Mouse (Mus musculus) MEL (cell line): ENCODE measurements around the gene Crnkl1. TPM values are rescaled to one million over a fixed set of nuclear protein-coding genes. Genes with fewer than 3 reads are reported as not detected.

Source experiments
- DNase-seq: peaks from one replicate; pipeline ENCODE4 v3.0.0; 2011; ENCODE audit warnings: low read depth, low spot score
- H3K27ac ChIP-seq: 2 replicates; pipeline ENCODE4 v1.5.1; 2012; ENCODE audit warnings: low read depth, mild to moderate bottlenecking, control low read depth, low read length, moderate library complexity; ENCODE audit not compliant: control insufficient read depth
- H3K27me3 ChIP-seq, 2 experiments: fragments of 150-350 bp in 1 of 2; sonication (generic) in 1 of 2; 2 replicates each; pipeline ENCODE4 v1.6.1; 2012; ENCODE audit warnings: low read length in 2 of 2, mild to moderate bottlenecking in 2 of 2, improper control_type of control experiment in 1 of 2, moderate library complexity in 1 of 2; ENCODE audit not compliant: insufficient read depth in 2 of 2, control insufficient read depth in 1 of 2
- H3K36me3 ChIP-seq, 2 experiments: 2 replicates each; pipeline ENCODE4 v1.6.1; 2012 to 2014; ENCODE audit warnings: low read length in 2 of 2, improper control_type of control experiment in 1 of 2, inconsistent platforms in 1 of 2, mild to moderate bottlenecking in 1 of 2; ENCODE audit not compliant: insufficient read depth in 2 of 2, control insufficient read depth in 1 of 2
- H3K4me1 ChIP-seq, 2 experiments: fragments of 150-350 bp in 1 of 2; sonication (generic) in 1 of 2; 2 replicates each; pipeline ENCODE4 v1.6.1; 2012; ENCODE audit warnings: low read length in 2 of 2, improper control_type of control experiment in 1 of 2, mild to moderate bottlenecking in 1 of 2; ENCODE audit not compliant: insufficient read depth in 2 of 2, control insufficient read depth in 1 of 2
- H3K4me3 ChIP-seq, 2 experiments: fragments of 150-350 bp in 1 of 2; sonication (generic) in 1 of 2; 2 replicates each; pipeline ENCODE4 v1.5.1; 2012; ENCODE audit warnings: low read depth in 2 of 2, low read length in 2 of 2, mild to moderate bottlenecking in 2 of 2, moderate library complexity in 2 of 2, control low read depth in 1 of 2, improper control_type of control experiment in 1 of 2; ENCODE audit not compliant: control insufficient read depth in 1 of 2, insufficient read depth in 1 of 2
- H3K79me2 ChIP-seq: 2 replicates; pipeline ENCODE4 v1.6.1; 2012; ENCODE audit warnings: mild to moderate bottlenecking, low read length, moderate library complexity; ENCODE audit not compliant: control insufficient read depth, poor library complexity, insufficient read depth
- H3K9ac ChIP-seq: 2 replicates; pipeline ENCODE4 v1.6.1; 2012; ENCODE audit warnings: low read depth, mild to moderate bottlenecking, control low read depth, low read length, moderate library complexity; ENCODE audit not compliant: control insufficient read depth, poor library complexity, severe bottlenecking
- H3K9me3 ChIP-seq: fragments of 150-350 bp; sonication (generic); replicated peaks from 2 replicates; pipeline ENCODE4 v1.6.1; 2012; ENCODE audit warnings: mild to moderate bottlenecking, low read length, improper control_type of control experiment, moderate library complexity; ENCODE audit not compliant: insufficient read depth
- CHD1 ChIP-seq: IDR thresholded peaks from 2 replicates; pipeline ENCODE4 v1.6.1; 2012; ENCODE audit warnings: low read depth, mild to moderate bottlenecking, inconsistent platforms, low read length, improper control_type of control experiment
- CTCF ChIP-seq, 3 experiments: IDR thresholded peaks in 2 of 3; conservative IDR thresholded peaks in 1 of 3; 2 replicates each; pipeline ENCODE4 v1.5.1; 2011 to 2012; ENCODE audit warnings: low read length in 3 of 3, low read depth in 2 of 3, mild to moderate bottlenecking in 2 of 3, improper control_type of control experiment in 1 of 3, inconsistent platforms in 1 of 3, mixed read lengths in 1 of 3, moderate library complexity in 1 of 3; ENCODE audit not compliant: control insufficient read depth in 1 of 3, insufficient read depth in 1 of 3, poor library complexity in 1 of 3, severe bottlenecking in 1 of 3
- ETS1 ChIP-seq: IDR thresholded peaks from 2 replicates; pipeline ENCODE4 v1.6.1; 2012; ENCODE audit warnings: low read depth, mild to moderate bottlenecking, inconsistent platforms, low read length, improper control_type of control experiment, moderate library complexity
- GABPA ChIP-seq: IDR thresholded peaks from 2 replicates; pipeline ENCODE4 v1.6.1; 2012; ENCODE audit warnings: low read depth, mild to moderate bottlenecking, inconsistent platforms, low read length, improper control_type of control experiment, moderate library complexity
- GATA1 ChIP-seq: IDR thresholded peaks from 2 replicates; pipeline ENCODE4 v1.6.1; 2011; ENCODE audit warnings: low read depth, low read length, improper control_type of control experiment
- JUND ChIP-seq: IDR thresholded peaks from 2 replicates; pipeline ENCODE4 v1.6.1; 2011; ENCODE audit warnings: low read depth, mild to moderate bottlenecking, improper control_type of control experiment, low read length
- KAT2A ChIP-seq: conservative IDR thresholded peaks from 2 replicates; pipeline ENCODE4 v1.6.1; 2012; ENCODE audit warnings: low read depth, low read length, improper control_type of control experiment, inconsistent platforms
- MAX ChIP-seq: IDR thresholded peaks from 2 replicates; pipeline ENCODE4 v1.6.1; 2011; ENCODE audit warnings: low read length, improper control_type of control experiment
- MAZ ChIP-seq: IDR thresholded peaks from 2 replicates; pipeline ENCODE4 v1.6.1; 2012; ENCODE audit warnings: low read depth, mild to moderate bottlenecking, inconsistent platforms, low read length, improper control_type of control experiment
- MYB ChIP-seq: IDR thresholded peaks from 2 replicates; pipeline ENCODE4 v1.6.1; 2011; ENCODE audit warnings: mild to moderate bottlenecking, low read depth, low read length, improper control_type of control experiment
- NRF1 ChIP-seq: IDR thresholded peaks from 2 replicates; pipeline ENCODE4 v1.6.1; 2014; ENCODE audit warnings: low read depth, mild to moderate bottlenecking, inconsistent platforms, low read length, improper control_type of control experiment, moderate library complexity; ENCODE audit not compliant: poor library complexity, insufficient read depth, severe bottlenecking
- POLR2A ChIP-seq, 2 experiments: IDR thresholded peaks; 2 replicates each; pipeline ENCODE4 v1.6.1; 2011 to 2012; ENCODE audit warnings: low read length in 2 of 2, mild to moderate bottlenecking in 2 of 2, control low read depth in 1 of 2, improper control_type of control experiment in 1 of 2, low read depth in 1 of 2, moderate library complexity in 1 of 2; ENCODE audit not compliant: control insufficient read depth in 1 of 2, insufficient read depth in 1 of 2, poor library complexity in 1 of 2
- POLR2AphosphoS2 ChIP-seq: IDR thresholded peaks from 2 replicates; pipeline ENCODE4 v1.6.1; 2011; ENCODE audit warnings: low read length, improper control_type of control experiment
- POLR2AphosphoS5 ChIP-seq: IDR thresholded peaks from 2 replicates; pipeline ENCODE4 v1.6.1; 2012; ENCODE audit warnings: low read depth, borderline replicate concordance, mild to moderate bottlenecking, inconsistent platforms, low read length, moderate library complexity, mixed read lengths
- RAD21 ChIP-seq: IDR thresholded peaks from 2 replicates; pipeline ENCODE4 v1.6.1; 2011; ENCODE audit warnings: mild to moderate bottlenecking, low read depth, low read length, improper control_type of control experiment
- RCOR1 ChIP-seq: IDR thresholded peaks from 2 replicates; pipeline ENCODE4 v1.6.1; 2012; ENCODE audit warnings: low read depth, mild to moderate bottlenecking, inconsistent platforms, low read length, improper control_type of control experiment
- SIN3A ChIP-seq: IDR thresholded peaks from 2 replicates; pipeline ENCODE4 v1.6.1; 2012; ENCODE audit warnings: low read length, improper control_type of control experiment, inconsistent platforms
- SMC3 ChIP-seq: IDR thresholded peaks from 2 replicates; pipeline ENCODE4 v1.6.1; 2011; ENCODE audit warnings: low read depth, low read length, improper control_type of control experiment
- TBP ChIP-seq: IDR thresholded peaks from 2 replicates; pipeline ENCODE4 v1.8.0; 2011; ENCODE audit warnings: low read depth, low read length, improper control_type of control experiment
- UBTF ChIP-seq: IDR thresholded peaks from 2 replicates; pipeline ENCODE4 v1.6.1; 2012; ENCODE audit warnings: low read depth, mild to moderate bottlenecking, inconsistent platforms, low read length, improper control_type of control experiment, moderate library complexity, borderline replicate concordance; ENCODE audit not compliant: insufficient read depth
- USF1 ChIP-seq: IDR thresholded peaks from 2 replicates; pipeline ENCODE4 v1.6.1; 2014; ENCODE audit warnings: low read depth, mild to moderate bottlenecking, inconsistent platforms, low read length, improper control_type of control experiment, moderate library complexity
- ZC3H11A ChIP-seq: IDR thresholded peaks from 2 replicates; pipeline ENCODE4 v1.6.1; 2012; ENCODE audit warnings: low read depth, mild to moderate bottlenecking, inconsistent platforms, low read length, improper control_type of control experiment
- ZKSCAN1 ChIP-seq: IDR thresholded peaks from 2 replicates; pipeline ENCODE4 v1.6.1; 2012; ENCODE audit warnings: low read depth, mild to moderate bottlenecking, inconsistent platforms, low read length, improper control_type of control experiment, moderate library complexity
- polyA plus RNA-seq, 2 experiments: library from polyadenylated mRNA; stranded (reverse) in 1 of 2; unstranded in 1 of 2; fragments of >175 nt in 1 of 2; fragments of >200 nt in 1 of 2; gene quantifications; 2 replicates each; pipeline versions ENCODE4 v1.2.1 to v1.2.4; 2012; ENCODE audit warnings: low replicate concordance in 2 of 2, low read depth in 1 of 2; ENCODE audit not compliant: insufficient read length in 2 of 2, insufficient read depth in 1 of 2, missing spikeins in 1 of 2
- total RNA-seq: library from RNA; depleted of rRNA; stranded (reverse); fragments of 300-350 nt; gene quantifications from 2 replicates; pipeline ENCODE4 v1.2.3, GENCODE M21; 2012

Gene Crnkl1
- total and polyA plus RNA-seq, 3 experiments: 23.8 to 297 (median 30.3) TPM

DNA sequence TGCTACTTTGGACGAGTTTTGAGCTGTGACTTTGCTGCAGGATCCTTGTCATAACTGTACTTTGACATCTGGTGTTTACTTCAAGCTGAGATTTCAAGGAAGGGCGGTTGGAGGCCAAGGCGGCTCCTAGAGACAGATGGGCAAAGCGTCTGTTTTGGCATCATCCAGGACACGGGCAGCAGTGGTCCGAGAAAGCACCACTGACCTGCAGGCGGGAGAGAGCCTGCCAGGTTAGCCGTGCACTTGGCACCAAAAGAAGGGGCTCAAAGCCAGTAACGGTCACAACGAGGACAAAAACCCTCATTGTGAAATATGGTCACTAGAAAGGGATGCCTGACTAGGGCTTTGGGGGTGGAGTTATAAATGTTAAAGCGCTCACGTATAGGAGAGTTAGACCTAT lies 35.9 kb upstream of the Crnkl1 start:
- no peaks in the 10 kb centered on the region for H3K4me1 ChIP-seq
- no peaks in the 10 kb centered on the region for H3K36me3 ChIP-seq
- no peak overlapping the region for H3K4me3 ChIP-seq
- H3K9ac ChIP-seq: no peak overlapping the region
- no peaks in the 10 kb centered on the region for H3K27me3 ChIP-seq
- no peak for DNase-seq
- no peaks in the 10 kb centered on the region for H3K79me2 ChIP-seq
- no peak overlapping the region for H3K27ac ChIP-seq
- H3K9me3 ChIP-seq: no peaks in the 10 kb centered on the region
- TF ChIP-seq MAZ (no peak), RCOR1 (no peak), CHD1 (no peak), SIN3A (no peak), GATA1 (no peak), JUND (no peak)

DNA sequence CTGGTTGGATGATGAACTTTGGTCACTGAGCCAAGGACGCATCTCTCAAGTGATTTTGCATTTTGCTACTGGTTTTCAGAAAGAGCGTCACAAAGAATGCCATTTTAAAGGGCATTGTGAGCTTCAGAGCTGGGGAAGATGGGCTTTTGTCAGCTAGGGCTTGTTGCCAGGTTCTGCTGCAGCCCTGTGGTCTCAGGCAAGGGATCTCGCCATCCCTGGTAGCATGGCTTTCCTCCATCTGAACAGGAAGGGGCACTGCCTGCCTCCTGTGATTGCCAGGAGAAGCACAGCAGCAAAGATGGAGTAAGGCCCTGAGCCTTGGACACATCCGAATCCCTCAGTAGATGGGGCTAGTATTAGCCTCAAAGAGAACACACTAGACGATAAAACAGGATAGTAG lies 27.0 kb upstream of the Crnkl1 start:
- no peak overlapping the region for H3K27ac ChIP-seq
- no peaks in the 10 kb centered on the region; a peak in 1 of 4 replicates for H3K27me3 ChIP-seq
- TF ChIP-seq CHD1 (no peak), MYB (no peak), POLR2AphosphoS5 (no peak), POLR2A (IDR thresholded peaks at IDR 0.05; ENCODE audit: control insufficient read depth in 1 of 2, insufficient read depth in 1 of 2, low read depth in 1 of 2, low read length in 2 of 2, poor library complexity in 1 of 2) (no peak), NRF1 (no peak), GABPA (no peak), ETS1 (no peak), MAX (no peak), ZKSCAN1 (no peak), GATA1 (no peak), USF1 (no peak), SMC3 (no peak), ZC3H11A (no peak), UBTF (no peak), POLR2AphosphoS2 (no peak), KAT2A (no peak), MAZ (no peak), TBP (no peak), RAD21 (no peak), CTCF (IDR thresholded peaks at IDR 0.05 in 2 of 3, conservative IDR thresholded peaks at IDR 0.05 in 1 of 3; ENCODE audit: control insufficient read depth in 1 of 3, insufficient read depth in 1 of 3, low read depth in 2 of 3, low read length in 3 of 3, poor library complexity in 1 of 3, severe bottlenecking in 1 of 3) (no peak)
- no peaks in the 10 kb centered on the region for H3K9me3 ChIP-seq
- DNase-seq: no peak
- H3K4me3 ChIP-seq: no peak overlapping the region
- no peaks in the 10 kb centered on the region for H3K36me3 ChIP-seq
- H3K9ac ChIP-seq: no peak overlapping the region
- no peaks in the 10 kb centered on the region for H3K4me1 ChIP-seq
- no peaks in the 10 kb centered on the region for H3K79me2 ChIP-seq
